Mouse (Mus musculus) CD4-positive, CD25-positive, alpha-beta regulatory T cell, adult 4 months (primary cell): Measurements from ENCODE around the gene Ppp1r13b. TPM values are rescaled to one million over a fixed set of nuclear protein-coding genes. Genes with fewer than 3 reads are reported as not detected.

ENCODE experiments used
- ATAC-seq: one replicate; pipeline ENCODE4 v1.8.0; 2017
- polyA plus RNA-seq, 2 experiments: library from polyadenylated mRNA; unstranded; fragments of 100-300 nt; shearing (Covaris generic); gene quantifications; one replicate each; pipeline ENCODE4 v1.2.1; 2017

Ppp1r13b gene
- polyA plus RNA-seq, 2 experiments from 2014 or later: 10.7 to 15.1 TPM

GRCm38 (mm10) chr12:111790631-111791030 is 117.3 kb downstream of the Ppp1r13b start:
- ATAC-seq: no peak

GRCm38 (mm10) chr12:111790090-111790489 is 117.8 kb downstream of the Ppp1r13b start:
- ATAC-seq: no peak

GRCm38 (mm10) chr12:111787015-111787414 is 120.9 kb downstream of the Ppp1r13b start:
- no peak for ATAC-seq

GRCm38 (mm10) chr12:111785174-111785573 is 122.7 kb downstream of the Ppp1r13b start:
- no peak for ATAC-seq

- no peak for ATAC-seq
Observed at GRCm38 (mm10) chr12:111779544-111779943, 128.4 kb downstream of the Ppp1r13b start.

Other genes with a start within 250 kb of the Ppp1r13b start
- 10 to 100 TPM; 24.1 to 30.0 TPM for gene Ckb, start 235.8 kb downstream of the Ppp1r13b start, polyA plus RNA-seq
- gene Trmt61a, start 230.0 kb downstream of the Ppp1r13b start, polyA plus RNA-seq: 1 to 10 TPM; 2.9 to 4.8 TPM
- gene Bag5, start 194.9 kb downstream of the Ppp1r13b start, polyA plus RNA-seq: 10 to 100 TPM; 32.5 to 37.9 TPM
- gene Apopt1, start 194.8 kb downstream of the Ppp1r13b start, polyA plus RNA-seq: 10 to 100 TPM; 69.2 to 69.5 TPM
- gene Klc1, start 149.3 kb downstream of the Ppp1r13b start, polyA plus RNA-seq: 10 to 100 TPM; 17.8 to 20.6 TPM
- 1 to 10 TPM; 3.8 to 4.7 TPM for gene Xrcc3, start 94.2 kb downstream of the Ppp1r13b start, polyA plus RNA-seq
- gene Zfyve21, start 93.9 kb downstream of the Ppp1r13b start, polyA plus RNA-seq: 1 to 10 TPM; 5.4 to 6.9 TPM
- gene Atp5mpl, start 58.9 kb upstream of the Ppp1r13b start, polyA plus RNA-seq: 100 to 1,000 TPM; 202 to 279 TPM
- not detected for gene Tdrd9, start 63.4 kb upstream of the Ppp1r13b start, polyA plus RNA-seq
- gene Rd3l, start 73.2 kb upstream of the Ppp1r13b start, polyA plus RNA-seq: not detected
- not detected for gene Aspg, start 198.6 kb upstream of the Ppp1r13b start, polyA plus RNA-seq
- not detected for gene Kif26a, start 238.1 kb upstream of the Ppp1r13b start, polyA plus RNA-seq